Mouse (Mus musculus) gonadal fat pad, adult 2 months (tissue): ENCODE results near the gene Pakap. TPM values are rescaled to one million over a fixed set of nuclear protein-coding genes. Genes with fewer than 3 reads are reported as not detected.

Source experiments
- DNase-seq: peaks from one replicate; pipeline ENCODE4 v3.0.0-alpha.2; 2012; ENCODE audit warnings: low read depth
- polyA plus RNA-seq: library from polyadenylated mRNA; depleted of rRNA; stranded (reverse); fragments of >200 nt; gene quantifications from 2 replicates; pipeline ENCODE4 v1.2.3, GENCODE M21; 2012

Pakap gene
- polyA plus RNA-seq, 1 experiment, result 3.7 TPM

DNA sequence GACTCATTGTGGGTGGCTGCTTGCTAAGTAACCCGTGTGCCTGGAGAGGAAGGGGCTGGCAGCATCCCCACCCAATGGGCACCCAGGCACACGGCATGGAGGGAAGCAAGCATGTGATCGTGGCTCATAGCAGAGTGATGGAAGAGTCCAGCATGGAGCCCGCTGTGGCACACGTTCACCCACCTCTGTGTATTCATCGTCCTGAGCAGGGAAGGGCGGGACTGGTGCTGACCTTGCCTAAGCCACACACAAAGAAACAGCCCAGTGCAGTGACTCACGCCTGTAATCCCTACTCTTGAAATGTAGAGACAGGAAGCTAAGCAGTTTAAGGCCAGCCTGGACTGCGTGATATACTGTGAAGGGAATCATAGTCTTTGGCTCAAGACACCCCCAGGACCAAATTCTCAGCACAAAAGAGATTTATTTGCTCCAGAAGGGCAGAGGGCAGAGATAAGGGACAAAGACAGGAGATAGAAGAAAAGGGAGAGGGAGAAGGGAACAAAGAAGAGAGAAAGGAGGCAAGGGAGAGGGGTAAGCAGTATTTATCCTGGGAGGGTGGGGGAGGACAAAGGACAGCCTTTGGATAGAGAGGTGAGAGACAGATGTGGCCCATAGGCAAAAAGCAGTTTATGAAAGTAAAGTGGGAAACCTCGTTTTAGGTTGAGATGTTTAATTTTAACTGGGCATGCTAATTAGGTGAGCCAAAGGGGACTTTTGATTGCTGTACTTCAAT is 230.5 kb downstream of the Pakap start:
- no peak for DNase-seq

DNA sequence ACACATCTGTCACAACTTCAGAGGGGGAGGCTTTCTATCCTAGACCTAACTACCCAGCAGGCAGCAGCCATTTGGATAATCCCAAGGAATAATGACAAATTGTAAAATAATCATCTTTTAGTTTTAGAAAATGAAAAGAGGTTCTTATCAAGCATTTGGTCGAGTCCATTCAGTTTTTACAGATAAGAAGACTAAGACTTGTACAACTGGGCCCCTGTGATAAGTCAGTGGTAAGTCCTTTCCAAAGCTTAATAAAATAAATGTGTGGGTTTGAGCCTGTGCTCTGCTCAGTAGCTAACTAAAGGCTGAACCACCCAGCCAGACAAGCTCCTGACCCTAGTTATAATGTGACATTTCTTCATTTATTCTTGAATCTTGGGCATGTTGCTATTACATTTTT is 231.3 kb downstream of the Pakap start:
- DNase-seq, result no peak

GRCm38 (mm10) chr4:57801239-57801638 is 233.3 kb downstream of the Pakap start:
- no peak for DNase-seq

DNA sequence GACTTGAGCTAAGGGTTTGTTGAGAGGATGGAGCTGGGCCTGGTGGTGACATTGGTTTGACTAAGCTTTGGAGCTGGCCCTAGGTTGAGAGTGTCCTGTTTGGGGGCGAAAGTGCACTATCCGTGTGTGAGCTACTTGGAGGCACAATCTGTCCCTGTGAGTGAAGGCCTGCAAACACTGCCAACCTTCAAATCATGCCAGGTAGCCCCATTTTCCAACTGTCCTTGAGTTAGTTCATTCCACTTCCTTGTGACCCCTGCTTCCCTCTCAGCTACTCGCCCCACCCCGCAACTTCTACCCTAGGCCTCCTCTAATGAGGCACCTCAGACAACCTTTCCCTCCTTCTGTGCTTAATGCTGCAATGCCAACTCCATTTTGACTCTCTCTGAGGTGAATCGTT is 234.0 kb downstream of the Pakap start:
- no peak for DNase-seq

- DNase-seq, result no peak
Measured at GRCm38 (mm10) chr4:57802411-57802810, 234.4 kb downstream of the Pakap start.

DNA sequence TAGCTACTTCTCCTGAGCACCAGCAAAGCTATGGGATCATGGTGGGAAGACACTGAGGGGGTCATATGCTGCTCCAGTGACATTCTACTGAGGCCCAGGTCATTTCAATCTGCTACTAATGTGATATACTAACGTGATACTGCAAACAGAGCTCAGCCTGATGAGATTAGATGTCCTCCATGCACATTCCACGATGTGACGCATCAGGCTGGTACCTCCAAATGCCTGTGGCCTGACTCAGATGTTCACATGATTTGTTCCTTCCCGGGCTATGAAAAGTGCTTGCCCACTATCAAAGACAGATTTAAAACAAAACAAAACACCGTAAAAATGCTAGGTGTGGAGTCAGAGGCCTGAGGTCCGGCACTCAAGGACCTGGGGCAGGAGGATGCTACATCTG is 236.9 kb downstream of the Pakap start:
- no peak for DNase-seq

- no peak for DNase-seq
Measured at GRCm38 (mm10) chr4:57809449-57809848, 241.5 kb downstream of the Pakap start.

GRCm38 (mm10) chr4:57812075-57812474 is 244.1 kb downstream of the Pakap start:
- no peak for DNase-seq

DNA sequence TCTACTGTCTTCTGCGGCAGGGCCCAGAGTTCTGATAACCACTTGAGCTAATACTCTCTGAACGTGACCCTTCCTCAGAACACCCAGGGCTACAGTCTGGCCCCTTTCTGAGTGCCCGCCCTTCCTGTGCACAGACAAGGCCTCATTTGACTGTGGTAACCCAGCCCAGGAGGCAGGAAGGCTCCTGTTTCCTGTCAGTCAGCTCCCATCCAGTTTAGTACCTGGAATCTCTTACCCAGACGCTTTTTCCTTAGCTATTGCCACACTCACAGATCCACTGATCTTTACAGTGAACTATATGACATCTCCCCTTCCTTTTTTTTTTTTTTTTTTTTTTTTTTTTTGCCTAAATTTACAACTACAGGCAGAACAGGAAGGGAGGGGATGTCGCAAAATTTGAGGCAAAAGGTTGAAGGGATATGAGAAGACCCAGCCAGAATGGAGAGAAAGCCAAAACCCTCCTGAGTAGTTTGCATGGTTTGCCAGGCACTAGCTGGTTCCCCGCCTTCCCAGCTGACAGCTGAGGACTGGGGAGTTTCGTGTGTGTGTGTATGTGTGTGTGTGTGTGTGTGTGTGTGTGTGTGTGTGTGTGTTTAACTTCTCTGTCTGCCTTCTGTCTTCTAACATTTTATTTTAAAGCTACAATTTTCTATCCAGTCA is 245.1 kb downstream of the Pakap start:
- DNase-seq, result no peak

DNA sequence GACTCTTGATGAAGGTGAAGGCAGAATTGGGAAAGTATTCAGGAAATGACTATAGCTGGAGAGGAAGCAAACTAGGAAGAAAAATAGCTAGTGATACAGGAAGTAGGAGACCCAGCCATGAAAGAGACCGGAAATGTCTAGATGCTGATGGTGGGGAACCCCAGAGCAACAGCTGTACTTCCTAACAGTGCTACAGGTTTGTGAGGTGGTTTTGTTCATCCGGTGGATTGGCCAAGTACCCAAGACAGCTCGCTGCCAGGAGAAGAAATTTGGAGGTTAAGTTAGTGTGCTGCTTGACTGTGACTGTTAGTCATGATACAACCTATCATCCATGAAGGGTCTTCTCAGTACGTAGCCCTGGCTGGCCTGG is 245.6 kb downstream of the Pakap start:
- no peak for DNase-seq

DNA sequence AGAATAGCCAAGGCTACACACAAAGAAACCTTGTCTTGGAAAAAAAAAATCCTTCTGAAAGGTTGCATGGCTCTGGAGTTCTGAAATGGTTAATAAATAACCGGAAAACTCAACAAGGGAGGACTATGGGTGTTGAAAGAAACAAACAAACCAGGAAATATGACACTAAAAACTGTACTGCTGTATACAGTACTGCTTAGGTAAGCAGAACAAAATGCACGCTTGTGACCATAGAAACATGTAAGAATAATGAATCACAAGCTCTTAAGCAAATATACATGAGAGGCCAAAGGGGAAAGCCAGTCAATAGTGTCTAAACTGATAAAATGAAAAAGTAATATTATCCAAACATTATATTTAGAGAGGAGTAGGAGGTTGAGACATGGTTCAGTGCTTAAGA is 247.4 kb downstream of the Pakap start:
- no peak for DNase-seq

- no peak for DNase-seq
Measured at GRCm38 (mm10) chr4:57816146-57816545, 248.2 kb downstream of the Pakap start.

GRCm38 (mm10) chr4:57820839-57821374 is 252.9 kb downstream of the Pakap start:
- no peak for DNase-seq

- no peak for DNase-seq
Measured at GRCm38 (mm10) chr4:57821556-57822356, 253.8 kb downstream of the Pakap start.

GRCm38 (mm10) chr4:57822641-57823040 is 254.7 kb downstream of the Pakap start:
- no peak for DNase-seq

DNA sequence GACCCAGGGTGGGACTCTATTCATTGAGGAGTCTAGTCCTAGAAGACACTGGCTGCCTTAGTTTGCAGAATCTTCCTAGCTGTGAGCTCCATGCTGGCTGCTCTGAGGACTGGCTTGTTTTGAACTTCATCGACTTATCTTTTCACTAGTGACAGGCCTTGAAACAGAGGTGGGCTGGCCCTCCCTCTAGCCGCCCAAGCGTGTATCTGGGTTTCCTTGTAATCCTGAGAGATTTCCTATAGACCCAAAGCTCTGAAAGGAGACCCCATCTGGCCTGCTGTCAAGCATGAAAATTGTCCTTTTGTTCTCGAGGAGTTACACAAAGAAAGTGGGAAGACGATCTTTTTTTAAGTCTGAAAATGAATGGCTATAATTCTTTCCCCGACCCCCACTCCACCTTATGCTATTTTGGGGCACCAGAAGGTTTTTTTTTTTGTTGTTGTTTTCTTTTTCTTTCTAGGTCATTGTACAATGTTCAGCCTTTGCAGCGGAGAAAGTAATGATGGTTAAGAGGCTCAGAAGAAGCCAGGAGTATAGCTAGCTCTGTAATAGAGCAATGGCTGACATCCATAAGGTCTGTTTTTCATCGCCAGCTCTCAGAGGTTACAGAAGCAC is 256.8 kb downstream of the Pakap start:
- DNase-seq, result no peak

DNA sequence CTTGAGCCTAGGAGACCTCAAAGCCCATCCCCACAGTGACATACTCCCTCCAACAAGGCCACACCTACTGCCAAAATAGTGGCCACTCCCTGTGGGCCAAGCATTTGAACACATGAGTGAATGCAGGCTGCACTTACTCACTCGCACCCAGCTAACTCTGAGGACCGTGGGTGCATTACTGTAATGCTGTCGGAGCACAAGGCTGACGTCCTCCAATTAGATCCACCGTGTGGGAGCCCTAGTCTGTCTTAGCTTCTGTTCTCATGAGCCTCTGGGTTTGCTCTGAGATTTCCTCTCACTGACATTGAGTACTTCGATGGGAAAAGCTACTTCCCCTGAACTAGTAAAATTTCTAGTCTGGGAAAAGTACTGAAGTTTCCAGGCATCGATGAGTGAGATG is 258.3 kb downstream of the Pakap start:
- DNase-seq, result no peak

- DNase-seq, result no peak
Measured at GRCm38 (mm10) chr4:57829131-57829530, 261.2 kb downstream of the Pakap start.

DNA sequence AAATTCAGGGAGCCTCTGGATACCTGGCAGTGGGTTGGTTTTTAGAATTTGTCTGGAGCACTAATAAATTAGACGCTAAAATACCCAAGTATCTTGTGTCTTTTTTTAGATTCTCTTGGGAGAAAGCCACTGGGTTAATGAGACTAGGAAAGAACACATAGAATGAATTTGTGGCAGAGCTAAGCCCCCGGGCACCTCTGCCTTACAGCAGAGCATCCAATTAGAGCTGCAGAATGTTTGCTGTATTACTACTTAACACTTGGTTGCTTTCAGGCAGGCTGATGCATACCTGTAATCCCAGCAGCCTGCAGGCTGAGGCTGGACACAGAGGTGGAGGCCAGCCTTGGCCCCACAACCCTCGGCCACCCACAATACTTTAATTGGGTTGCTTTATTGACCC is 261.8 kb downstream of the Pakap start:
- DNase-seq, result no peak

DNA sequence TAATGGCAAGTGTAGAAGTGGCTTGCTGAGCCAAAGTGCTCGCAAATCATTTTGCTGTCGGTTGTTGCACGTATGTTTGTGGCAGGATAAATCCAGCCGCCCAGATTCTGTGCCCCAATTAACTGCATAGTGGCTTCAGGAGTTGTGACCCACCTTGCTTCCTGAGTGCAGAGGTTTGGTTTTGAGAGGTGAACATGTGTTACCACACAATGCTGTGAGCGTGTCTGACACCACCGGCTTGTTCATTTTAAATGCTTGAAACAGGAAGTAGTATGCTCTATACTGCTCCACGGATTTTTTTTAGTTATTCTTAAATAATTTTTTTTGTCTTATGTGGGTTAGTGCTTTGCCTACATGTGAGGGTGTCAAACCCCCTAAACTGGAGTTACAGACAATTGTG is 264.3 kb downstream of the Pakap start:
- no peak for DNase-seq

DNA sequence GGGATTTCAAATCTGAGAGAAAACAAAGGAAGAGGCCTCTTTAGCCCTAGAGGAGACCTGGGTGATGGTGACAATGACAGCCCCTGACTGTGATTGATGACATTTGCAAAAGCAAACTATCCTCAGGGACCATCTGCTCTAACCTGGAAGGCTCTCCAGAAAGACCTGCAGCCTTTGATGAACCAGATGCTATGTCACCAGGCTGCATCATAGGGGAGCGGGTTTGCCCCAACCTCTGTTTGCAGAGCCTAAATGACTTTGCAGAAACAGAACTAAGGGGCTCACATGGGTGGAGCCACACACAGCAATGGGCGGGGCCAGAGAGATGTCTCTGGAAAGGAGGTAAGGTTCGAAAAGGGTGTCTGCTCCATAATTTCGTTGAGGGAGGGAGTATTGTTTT is 265.1 kb downstream of the Pakap start:
- DNase-seq, result no peak

- DNase-seq, result no peak
Measured at GRCm38 (mm10) chr4:57834141-57834540, 266.2 kb downstream of the Pakap start.
